In the genomic region with DNA sequence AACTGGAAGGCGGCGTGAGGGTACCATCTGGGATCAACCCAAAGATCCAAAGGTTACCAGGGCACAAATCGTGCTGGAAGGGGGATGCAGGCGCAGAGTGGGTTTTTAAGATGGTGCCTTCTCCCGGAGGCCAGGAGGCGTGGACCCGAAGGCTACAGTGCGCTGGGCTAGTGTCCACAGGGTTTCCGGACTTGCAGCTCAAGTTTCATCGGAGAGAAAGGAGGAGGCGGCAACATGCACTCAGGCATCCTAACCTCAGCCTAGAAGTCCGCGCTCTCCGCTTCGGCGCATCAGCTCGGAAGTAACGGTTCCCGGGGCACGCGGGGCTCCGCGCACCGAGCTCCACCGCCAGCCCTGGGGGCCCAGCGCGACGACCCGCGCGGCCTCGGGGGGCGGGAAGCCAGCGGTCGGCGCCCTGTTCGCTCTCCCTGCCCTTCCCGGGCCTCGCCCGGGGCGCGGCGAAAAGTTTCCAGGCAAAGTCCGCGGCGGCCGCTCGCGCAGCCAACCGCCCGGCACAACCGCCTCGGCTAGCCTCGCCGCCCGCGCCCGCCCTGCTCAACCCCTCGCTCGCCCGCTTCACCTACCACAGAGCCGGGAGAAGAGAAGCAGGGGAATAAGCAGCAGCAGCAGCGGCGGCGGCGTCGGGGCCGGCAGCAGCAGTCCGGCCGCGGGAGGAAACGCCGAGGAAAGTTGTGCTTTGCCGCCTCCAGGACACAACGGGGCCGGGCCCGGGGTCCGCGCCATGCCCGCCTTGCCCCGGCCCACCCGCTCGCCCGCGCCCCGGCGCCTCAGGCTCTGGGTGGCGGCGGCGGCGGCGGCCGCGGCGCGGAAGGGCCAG, we compare ENCODE assay signal across 8 mouse cellular contexts. TPM values are rescaled to one million over a fixed set of nuclear protein-coding genes. Genes with fewer than 3 reads are reported as not detected.
DNase-seq lines count a peak whose midpoint lies in the region; ATAC-seq lines count a peak whose summit lies in the region.

No protein-coding gene starts in this region.

- DNase-seq in NIH3T3 (ENCODE audit: low read depth): peak; percentile 75
- DNase-seq in cerebellum, adult 18-20 months: peak; percentile 39 to 62
- peak; percentile 78 for DNase-seq in forelimb bud, embryonic 11.5 days (ENCODE audit: low read depth, low spot score)
- DNase-seq in heart, postnatal 25 days (ENCODE audit: low spot score): peak; percentile 40
- DNase-seq in kidney, postnatal 36 days: peak; percentile 66 to 79
- DNase-seq in retina, postnatal 1 day: peak; percentile 80

- intact Hi-C loops in heart, postnatal 25 days (cut with DNase I): no loop called here

- H3K9ac ChIP-seq in lung, embryonic 16.5 days (ENCODE audit: low read length): peak overlapping the region; percentile 97

- no peaks in the 10 kb centered on the region for H3K27me3 ChIP-seq in lung, embryonic 16.5 days (ENCODE audit: control insufficient read depth, insufficient read depth, low read depth, low read length)

- ATAC-seq in lung, embryonic 16.5 days (ENCODE audit: low read depth): peak; percentile 41
- ATAC-seq in erythroid progenitor cell, adult 5-6 weeks (replicated peaks; ENCODE audit: low FRiP score, poor library complexity, severe bottlenecking): no peak

- peaks cover 14% of the 10 kb centered on the region for H3K4me1 ChIP-seq in lung, embryonic 16.5 days (replicated peaks; ENCODE audit: control insufficient read depth, insufficient read depth, low read length)

- H3K36me3 ChIP-seq in lung, embryonic 16.5 days (ENCODE audit: control insufficient read depth, insufficient read depth, low read length): no peaks in the 10 kb centered on the region

- peak overlapping the region; percentile 91 for H3K4me3 ChIP-seq in lung, embryonic 16.5 days (ENCODE audit: low read length)

- peak overlapping the region; percentile 92 for H3K4me2 ChIP-seq in lung, embryonic 16.5 days (ENCODE audit: low read depth, low read length)

- 0% methylated on average over 54 of the region's 96 CpGs for WGBS in lung, embryonic 16.5 days

- H3K9me3 ChIP-seq in lung, embryonic 16.5 days (ENCODE audit: control insufficient read depth, low read length): no peaks in the 10 kb centered on the region

- H3K27ac ChIP-seq in lung, embryonic 16.5 days (ENCODE audit: low read length): peak overlapping the region; percentile 97

RNA-seq across cellular contexts. Expression of a gene that starts 2.1 kb away (rescaled TPM):
- total RNA-seq in heart, postnatal 25 days (2021): 10 to 100 TPM in 1 of 2 experiments, 1 to 10 TPM in 1; 8.2 to 10.8 TPM
- polyA plus RNA-seq in lung, embryonic 16.5 days (2015; fragmentation: Nextera tagmentation; extraction: Ambion mirVana): 12.0 and 12.1 TPM in 2 replicates
- 4.3 TPM in 1 of 2 replicates, not detected in the other for total RNA-seq in erythroid progenitor cell, adult 5-6 weeks (2015; ENCODE audit: low replicate concordance)
- 0.51 TPM in 1 of 2 replicates, not detected in the other for total RNA-seq in erythroid progenitor cell, adult 5-6 weeks (2017; ENCODE audit: low replicate concordance)
